Mouse (Mus musculus): ENCODE measurements around the gene Scgb1a1.
A peak's percentile ranks its signal among the peaks of the same experiment; 100 is the strongest.
"Not testable (repeated sequence)": the region's sequence is repeated elsewhere in the genome, so short reads cannot be mapped to it uniquely, and the experiment has no call there.

The Scgb1a1 gene

DNA sequence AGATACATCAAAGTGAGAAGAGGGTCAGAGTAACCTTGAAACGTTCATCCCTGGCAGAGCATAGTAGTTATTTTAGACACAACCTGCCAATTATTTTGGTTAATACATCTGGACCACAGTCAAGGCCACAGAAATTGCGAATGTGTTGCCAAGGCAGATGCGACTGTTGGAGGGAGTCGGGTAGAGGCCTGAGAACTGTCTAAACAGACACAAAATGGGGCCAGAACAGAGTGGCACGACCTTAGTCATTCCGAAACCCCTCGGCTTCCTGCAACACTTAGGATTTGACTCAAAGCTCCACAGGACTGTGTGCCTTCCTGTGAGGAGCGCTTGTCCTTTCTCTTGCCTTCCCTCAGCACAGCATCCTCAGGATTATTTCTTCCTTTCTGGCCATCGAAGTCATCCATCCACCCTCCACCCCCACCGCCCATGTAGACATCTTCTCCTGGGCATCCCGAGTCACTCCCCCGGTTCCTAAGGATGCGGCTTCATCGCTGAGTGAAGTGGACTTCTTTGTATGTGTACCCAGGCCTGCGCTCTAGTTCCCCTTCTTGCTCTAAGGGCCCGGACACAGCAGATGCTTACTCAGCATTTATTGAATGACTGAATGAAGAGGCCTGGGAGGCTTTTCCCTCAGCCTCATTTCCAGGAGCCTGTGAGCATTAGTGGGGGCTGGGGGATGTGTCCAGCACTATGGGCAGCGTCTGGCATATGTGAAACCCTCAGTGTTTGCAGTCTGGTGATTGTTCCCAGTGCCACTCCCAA is 12.7 kb upstream of the Scgb1a1 start:
- no peak for DNase-seq (ENCODE audit: low read depth, low spot score)

DNA sequence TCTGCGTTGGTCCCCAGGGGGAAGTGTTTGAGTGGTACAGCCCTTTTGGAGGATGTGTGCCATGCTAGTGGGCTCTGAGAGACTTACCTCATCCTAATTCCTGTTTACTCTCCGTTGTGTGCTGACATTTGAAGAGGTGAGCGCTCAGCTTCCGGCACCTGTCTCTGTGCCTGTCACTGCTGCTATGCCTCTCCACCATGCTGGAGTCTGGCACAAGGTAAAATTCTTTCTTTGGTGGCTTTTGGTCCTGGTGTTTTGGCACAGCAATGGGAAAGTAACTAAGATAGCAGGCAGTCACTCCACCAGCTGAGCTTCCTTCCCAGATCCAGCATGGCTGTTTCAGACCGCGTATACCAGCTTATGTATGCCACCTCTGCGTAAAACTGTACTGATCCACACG is 12.0 kb upstream of the Scgb1a1 start:
- no peak for DNase-seq (ENCODE audit: low read depth, low spot score)

DNA sequence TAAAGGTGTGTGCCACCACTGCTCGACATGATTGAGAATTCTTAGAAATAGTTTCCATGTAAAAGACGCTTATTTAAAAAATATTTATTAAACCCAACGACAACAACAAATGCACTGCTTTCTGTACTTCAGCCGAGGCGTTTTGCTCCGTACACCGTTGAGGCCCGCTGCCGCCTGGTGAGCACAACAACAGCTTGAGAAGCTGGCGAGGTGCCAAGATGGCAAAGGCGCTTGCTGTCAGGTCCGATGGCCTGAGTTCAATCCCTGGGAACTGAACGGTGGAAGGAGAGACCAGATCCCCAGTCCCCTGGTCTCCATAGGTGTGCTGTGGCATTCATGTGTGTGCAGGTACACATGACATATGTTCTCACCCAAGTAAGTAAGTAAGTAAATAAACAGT is 9.7 kb upstream of the Scgb1a1 start:
- DNase-seq (ENCODE audit: low read depth, low spot score) = no peak

DNA sequence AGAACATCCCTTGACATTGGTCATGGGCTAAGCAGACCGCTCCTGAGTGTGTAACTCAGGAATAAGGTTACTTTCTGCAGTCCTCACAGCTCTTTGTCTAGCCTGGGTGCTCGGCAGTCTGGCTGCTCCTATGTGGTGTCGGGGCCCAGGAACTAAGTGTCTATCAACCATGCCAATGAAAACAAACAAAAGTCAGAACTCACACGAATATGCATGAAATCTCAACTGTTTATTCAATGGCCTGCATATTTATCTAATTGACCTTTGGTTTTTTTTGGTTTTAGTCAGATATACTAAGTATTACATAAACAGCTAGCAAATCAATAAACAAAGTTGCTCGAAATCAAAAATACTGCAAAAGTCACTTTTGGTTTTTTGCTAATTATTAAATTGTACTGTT is 7.4 kb upstream of the Scgb1a1 start:
- no peak for DNase-seq (ENCODE audit: low read depth, low spot score)

DNA sequence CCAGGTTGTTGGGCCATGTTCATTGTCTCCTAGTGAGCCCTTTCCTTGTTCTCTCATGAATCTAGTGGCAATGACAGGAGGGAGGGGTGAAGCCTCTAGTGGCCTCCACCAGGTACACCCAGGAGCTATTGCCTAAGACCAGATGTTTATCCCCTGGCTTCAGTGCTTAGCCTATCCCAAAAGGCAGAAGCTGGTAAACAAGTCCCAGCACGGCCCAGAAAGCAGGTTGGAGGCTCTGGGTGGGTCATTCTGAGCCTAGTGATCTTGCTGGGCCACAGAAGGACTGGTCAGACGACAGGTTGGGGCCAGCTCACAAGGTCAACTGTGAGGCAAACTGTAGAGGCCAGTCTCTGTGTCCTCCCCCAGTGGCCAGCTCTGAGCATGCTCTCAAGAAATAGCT is 3.0 kb upstream of the Scgb1a1 start:
- DNase-seq (ENCODE audit: low read depth, low spot score) = no peak

DNA sequence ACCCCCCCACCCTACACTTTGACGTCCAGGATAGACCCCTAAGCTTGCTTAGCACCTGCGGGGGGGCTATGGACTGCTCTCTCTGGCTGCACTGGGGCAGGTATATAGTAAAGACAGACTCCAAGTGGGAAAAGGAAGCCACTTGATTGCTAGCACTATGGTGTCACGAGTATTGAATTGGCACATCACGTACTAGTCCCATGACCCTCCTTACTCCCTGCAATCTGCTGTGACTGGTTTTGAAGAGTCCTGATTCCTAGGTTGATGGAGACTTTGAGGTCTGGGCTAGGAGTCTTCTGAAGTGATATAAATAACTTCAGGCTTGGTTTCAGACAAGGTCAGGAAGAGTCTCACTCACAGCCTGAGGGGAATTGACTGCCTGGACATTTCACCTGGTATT is 2.4 kb upstream of the Scgb1a1 start:
- DNase-seq (ENCODE audit: low read depth, low spot score) = no peak

DNA sequence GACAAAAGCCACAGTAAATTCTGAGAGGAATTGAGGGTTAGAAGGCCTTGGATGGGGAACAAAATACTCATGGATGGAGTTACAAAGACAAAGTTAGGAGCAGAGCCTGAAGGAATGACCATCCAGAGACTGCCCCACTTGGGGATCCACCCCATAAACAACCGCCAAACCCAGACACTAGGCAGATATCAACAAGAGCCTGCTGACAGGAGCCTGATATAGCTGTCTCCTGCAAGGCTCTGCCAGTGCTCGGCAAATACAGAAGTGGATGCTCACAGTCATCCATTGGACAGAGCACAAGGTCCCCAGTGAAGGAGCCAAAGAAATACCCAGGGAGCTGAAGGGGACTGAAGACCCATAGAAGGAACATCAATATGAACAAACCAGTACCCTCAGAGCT is 3.9 kb downstream of the Scgb1a1 start:
- DNase-seq (ENCODE audit: low read depth, low spot score) = not testable (repeated sequence)

DNA sequence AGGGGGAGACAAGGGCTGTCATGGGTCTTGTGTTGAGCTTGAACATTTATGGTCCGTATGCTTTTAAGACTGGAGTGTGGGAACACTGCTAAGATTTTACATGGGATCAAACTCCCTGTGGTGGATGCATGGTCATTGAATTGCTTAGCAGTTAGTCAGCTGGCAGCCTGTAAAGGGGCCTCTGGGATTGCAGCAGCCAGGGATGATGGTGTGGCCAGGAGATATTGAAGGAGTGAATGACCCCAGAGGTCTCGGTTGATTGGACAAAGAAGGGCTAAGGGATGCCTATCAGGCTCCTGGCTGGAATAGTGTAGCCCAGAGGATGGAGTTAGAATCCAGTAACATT is 4.8 kb downstream of the Scgb1a1 start:
- DNase-seq (ENCODE audit: low read depth, low spot score) = no peak

DNA sequence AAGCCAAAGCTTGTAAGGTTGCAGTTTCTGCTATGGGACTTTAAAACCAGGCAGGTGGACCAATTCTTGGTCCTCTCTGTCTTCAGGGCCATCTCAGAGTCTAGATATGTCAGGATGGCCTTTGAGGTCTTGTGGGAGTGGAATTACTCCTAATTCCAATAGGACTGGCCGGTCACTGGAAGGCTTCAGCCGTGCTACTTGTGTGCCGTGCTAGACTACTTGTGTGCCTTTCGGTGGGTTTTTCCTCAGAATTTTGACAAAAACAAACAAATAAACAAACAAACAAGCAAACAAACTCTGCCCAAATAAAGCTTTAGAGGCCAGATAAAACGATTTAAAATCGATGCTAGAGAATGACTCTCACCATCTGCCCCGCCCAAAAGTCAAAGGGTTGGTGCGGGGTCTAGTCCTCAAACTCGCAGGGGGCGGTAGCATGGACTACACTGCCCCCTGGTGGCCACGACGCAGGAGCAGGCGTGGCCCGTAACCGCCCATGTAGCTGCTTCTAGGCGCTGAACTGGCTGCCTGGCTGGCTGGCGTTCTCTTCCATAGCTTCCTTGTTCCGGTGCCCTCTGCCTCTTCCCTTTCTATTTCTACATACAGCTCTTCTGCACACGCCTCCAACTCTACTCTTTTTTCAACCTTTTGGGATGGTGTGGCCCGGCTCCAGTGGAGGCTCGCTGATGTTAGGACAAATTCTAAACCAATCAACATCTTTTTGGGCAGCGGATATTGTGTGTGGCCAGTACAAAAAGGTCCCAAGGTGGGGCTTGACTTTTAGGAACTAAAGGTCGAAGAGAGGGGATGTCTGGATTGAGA is 5.4 kb downstream of the Scgb1a1 start:
- DNase-seq (ENCODE audit: low read depth, low spot score) = peak; percentile 90

GRCm38 (mm10) chr19:9081311-9082190 is 6.2 kb downstream of the Scgb1a1 start:
- DNase-seq (ENCODE audit: low read depth, low spot score) = no peak

DNA sequence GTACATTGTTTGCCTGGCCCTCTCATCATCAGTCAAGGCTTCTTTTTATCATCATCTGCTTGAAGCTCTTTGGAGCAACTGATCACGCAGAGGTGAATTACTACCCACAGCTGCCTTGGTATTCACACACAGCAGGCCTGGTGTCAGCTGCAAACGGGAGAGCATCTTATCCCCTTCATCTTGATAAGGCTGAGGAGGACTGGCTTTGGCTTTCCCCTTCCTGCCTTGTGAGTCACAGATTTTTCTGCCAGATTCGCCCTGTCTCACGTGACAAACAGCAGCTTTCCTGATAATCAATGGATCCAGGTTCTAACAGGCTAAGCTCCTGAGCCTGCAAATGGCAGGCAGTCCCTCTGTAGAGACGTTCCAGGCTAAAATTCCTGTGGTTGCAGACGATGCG is 7.8 kb downstream of the Scgb1a1 start:
- DNase-seq (ENCODE audit: low read depth, low spot score) = no peak

DNA sequence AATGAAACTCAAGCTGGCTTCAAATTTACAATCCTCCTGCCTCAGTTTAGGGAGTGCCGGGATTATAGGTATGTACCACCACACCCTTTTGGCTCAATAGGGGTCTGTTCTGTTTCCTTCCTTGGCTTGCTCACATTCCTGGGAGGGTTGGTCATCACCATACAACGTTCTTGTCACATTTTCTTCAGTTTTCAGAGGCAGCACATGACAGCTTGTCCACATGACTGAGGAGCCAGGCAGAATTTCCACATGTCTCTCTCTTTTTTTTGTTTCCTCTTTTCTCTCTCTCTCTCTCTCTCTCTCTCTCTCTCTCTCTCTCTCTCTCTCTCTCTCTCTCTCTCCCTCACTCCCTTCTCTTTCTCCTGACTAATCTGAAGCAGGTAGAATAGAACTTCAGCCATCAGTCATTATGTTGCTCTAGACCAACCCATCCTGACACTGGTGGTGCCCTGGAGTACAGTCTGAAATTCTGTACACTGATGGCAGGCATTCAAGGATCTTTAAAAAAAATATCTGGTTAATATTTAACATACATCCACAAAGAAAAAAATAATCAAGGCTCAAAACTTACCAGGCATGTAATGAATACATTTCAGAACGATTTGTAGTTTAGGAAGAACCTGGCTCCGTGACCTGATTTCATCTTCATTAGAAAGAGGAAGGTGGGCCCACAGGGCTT is 10.6 kb downstream of the Scgb1a1 start:
- no peak for DNase-seq (ENCODE audit: low read depth, low spot score)

- DNase-seq (ENCODE audit: low read depth, low spot score) = no peak
Measured at GRCm38 (mm10) chr19:9076035-9076434, 11.7 kb downstream of the Scgb1a1 start.

- no peak for DNase-seq (ENCODE audit: low read depth, low spot score)
Measured at GRCm38 (mm10) chr19:9075558-9075957, 12.2 kb downstream of the Scgb1a1 start.

- no peak for DNase-seq (ENCODE audit: low read depth, low spot score)
Measured at GRCm38 (mm10) chr19:9074424-9074823, 13.3 kb downstream of the Scgb1a1 start.

DNA sequence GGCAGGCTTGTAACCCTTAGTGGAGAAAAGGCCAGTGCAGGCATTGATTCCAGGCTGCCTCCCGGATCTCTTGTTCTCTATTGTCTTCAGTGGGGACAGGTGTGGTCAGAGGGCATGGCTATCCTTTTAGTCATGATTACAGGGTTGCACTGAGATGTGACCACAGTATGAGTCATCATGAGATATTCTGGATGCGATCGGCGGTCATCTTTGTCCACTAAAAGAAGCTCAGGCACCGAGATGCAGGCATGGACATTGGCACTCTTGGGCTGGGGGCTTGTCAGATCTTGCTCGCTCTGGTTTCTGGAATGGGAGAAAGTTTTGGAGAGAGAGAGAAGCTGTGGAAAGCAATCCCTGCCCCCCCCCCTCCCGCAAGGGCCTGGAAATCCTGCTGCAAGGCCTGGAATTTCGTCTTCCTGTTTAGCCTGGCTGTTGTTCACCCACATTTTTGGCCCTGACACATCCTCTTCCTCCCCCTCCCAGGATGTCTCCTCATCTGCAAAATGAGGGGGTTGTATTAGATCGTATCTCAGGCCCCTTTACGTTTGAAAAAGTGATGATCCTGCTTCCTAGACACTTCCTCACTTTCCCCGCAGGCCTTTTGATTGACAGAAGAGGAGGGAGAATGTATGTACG is 13.9 kb downstream of the Scgb1a1 start:
- no peak for DNase-seq (ENCODE audit: low read depth, low spot score)

- DNase-seq (ENCODE audit: low read depth, low spot score) = no peak
Measured at GRCm38 (mm10) chr19:9072157-9072530, 15.6 kb downstream of the Scgb1a1 start.

GRCm38 (mm10) chr19:9071456-9072156 is 16.2 kb downstream of the Scgb1a1 start:
- DNase-seq (ENCODE audit: low read depth, low spot score) = peak; percentile 80

GRCm38 (mm10) chr19:9070316-9070715 is 17.4 kb downstream of the Scgb1a1 start:
- no peak for DNase-seq (ENCODE audit: low read depth, low spot score)

- DNase-seq (ENCODE audit: low read depth, low spot score) = no peak
Measured at GRCm38 (mm10) chr19:9069687-9070307, 18.0 kb downstream of the Scgb1a1 start.

Data from skeletal muscle tissue, adult 2 months (tissue).